Comparison of ENCODE assay signal across 28 mouse cellular contexts in genomic region chr11:42621109-42621508, GRCm38 (mm10).
DNase-seq lines count a peak whose midpoint lies in the region; ATAC-seq and TF ChIP-seq lines count a peak whose summit lies in the region.
"Had no signal": no experiment of that assay in that cellular context is flagged by ENCODE, and none has a peak within 500 bp of the region (broad histone marks: within the 10 kb centered on the region; RNA-seq: fewer than 3 reads in every experiment).

No protein-coding gene starts in this region.

- TF ChIP-seq CTCF in left cerebral cortex, adult 2 months (IDR thresholded peaks at IDR 0.05) = no peak

- H3K27ac ChIP-seq in left cerebral cortex, adult 2 months = peak overlapping the region; percentile 11; the same call in 1 of the 2 replicates
- H3K27ac ChIP-seq: embryonic facial prominence, embryonic 10.5 days; embryonic facial prominence, embryonic 15.5 days; heart, embryonic 13.5 days; hindbrain, embryonic 14.5 days; kidney, embryonic 15.5 days; liver, embryonic 14.5 days; macrophage; neural tube, embryonic 15.5 days had no signal

- no peak overlapping the region for H3K4me3 ChIP-seq in left cerebral cortex, adult 2 months
- H3K4me3 ChIP-seq: embryonic facial prominence, embryonic 10.5 days; embryonic facial prominence, embryonic 15.5 days; heart, embryonic 13.5 days; kidney, embryonic 15.5 days; neural tube, embryonic 15.5 days had no signal

- DNase-seq in frontal cortex, postnatal 25 days (ENCODE audit: low spot score in 2 of 2) = no peak
- DNase-seq in left cerebral cortex, adult 2 months (ENCODE audit: extremely low spot score in 1 of 2, low spot score in 2 of 2) = peak in 1 of 2 experiments; percentile 26
- DNase-seq in left cerebral cortex, postnatal 4 days = no peak
- peak; percentile 39 to 46 for DNase-seq in frontal cortex, postnatal 36 days (ENCODE audit: low spot score in 2 of 2)
- peak; percentile 16 for DNase-seq in right cerebral cortex, postnatal 25 days
- DNase-seq: adrenal gland, postnatal 25 days; cerebellum, postnatal 14 days; heart, postnatal 10 days; kidney, adult 11 months; kidney, postnatal 25 days; liver; lung, adult 2 months; lung, postnatal 10 days; midbrain, embryonic 14.5 days; retina, postnatal 1 day had no signal

- intact Hi-C loops in left cerebral cortex, adult 2 months (cut with DNase I) = no loop called here
- intact Hi-C loops in left cerebral cortex, postnatal 4 days (cut with DNase I) = no loop called here

- peak; percentile 84 for ATAC-seq in frontal cortex, adult (ENCODE audit: low TSS enrichment)
- no peak for ATAC-seq in erythroblast, adult 5-6 weeks (replicated peaks; ENCODE audit: low FRiP score, poor library complexity, severe bottlenecking)
- ATAC-seq in megakaryocyte, adult 5-6 weeks (ENCODE audit: poor library complexity, severe bottlenecking) = no peak
- ATAC-seq: CD4-positive, CD25-positive, alpha-beta regulatory T cell, adult 4 months; forebrain, embryonic 14.5 days had no signal

Comparison
In these comparisons a context has a peak if more than half of its experiments do, and no peak if none do; other contexts are left out.
1. DNase-seq: peak in frontal cortex, postnatal 36 days (2 of 2) and right cerebral cortex, postnatal 25 days (single experiment); none in frontal cortex, postnatal 25 days (0 of 2) and left cerebral cortex, postnatal 4 days (single experiment).